Mouse (Mus musculus) layer of hippocampus, adult 18-20 months (tissue): ENCODE results near the gene Hras. TPM values are rescaled to one million over a fixed set of nuclear protein-coding genes. Genes with fewer than 3 reads are reported as not detected.

ENCODE experiments used
- DNase-seq, 2 experiments: peaks; one replicate each; pipeline ENCODE4 v3.0.0; 2022; ENCODE audit warnings: low spot score in 2 of 2
- long read RNA-seq: library from polyadenylated mRNA; stranded (forward); transcript quantifications from one replicate; pipeline ENCODE4 v2.0.0, GENCODE M21; 2021
- total RNA-seq, 2 experiments: library from RNA; stranded (reverse); gene quantifications; 2 replicates each; pipeline ENCODE4 v1.2.3; 2021

Gene Hras
- 100 to 1,000 TPM; 201 TPM for total RNA-seq
- long read RNA-seq, transcript Hras-202 (5 exons, 1,199 nt), result minor isoform, 41 of 115 reads
- long read RNA-seq, transcript Hras-201 (6 exons, 2,828 nt), result major isoform, 52 of 115 reads
- long read RNA-seq, partial matches to known transcripts, result 9 of 115 reads
- long read RNA-seq, other reads (novel, unspliced or antisense), result 8 of 115 reads

DNA sequence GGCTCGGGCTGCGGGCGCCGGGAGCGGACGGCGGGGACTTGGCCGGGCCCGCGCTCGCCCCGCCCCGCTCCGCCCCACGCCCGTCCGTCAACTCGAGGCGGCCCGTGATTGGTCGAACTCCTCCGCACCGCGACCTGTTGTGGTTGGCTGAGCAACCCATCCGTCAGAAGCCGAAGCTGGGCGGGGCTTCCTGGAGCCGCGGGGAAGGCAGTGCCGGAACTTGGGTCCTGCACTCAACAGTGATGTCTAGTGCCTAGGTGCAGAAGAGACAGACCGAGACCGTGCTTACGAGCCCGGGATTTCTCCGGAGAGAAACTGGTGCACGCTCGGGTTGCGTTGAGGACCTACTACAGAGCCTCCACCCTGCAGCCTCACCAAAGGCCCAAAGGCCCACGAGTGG lies at the start of gene Hras, which contains the start of gene Lrrc56:
Gene Hras (minus strand): TSS at position 58 of the 400 bp plus-strand sequence.
Gene Lrrc56 (plus strand): TSS at position 210 of the 400 bp plus-strand sequence.
- peak; percentile 95 to 98 for DNase-seq

- no peak for DNase-seq
These were observed 37.7 kb upstream of the Hras start for GRCm38 (mm10) chr7:141231551-141231950.

DNA sequence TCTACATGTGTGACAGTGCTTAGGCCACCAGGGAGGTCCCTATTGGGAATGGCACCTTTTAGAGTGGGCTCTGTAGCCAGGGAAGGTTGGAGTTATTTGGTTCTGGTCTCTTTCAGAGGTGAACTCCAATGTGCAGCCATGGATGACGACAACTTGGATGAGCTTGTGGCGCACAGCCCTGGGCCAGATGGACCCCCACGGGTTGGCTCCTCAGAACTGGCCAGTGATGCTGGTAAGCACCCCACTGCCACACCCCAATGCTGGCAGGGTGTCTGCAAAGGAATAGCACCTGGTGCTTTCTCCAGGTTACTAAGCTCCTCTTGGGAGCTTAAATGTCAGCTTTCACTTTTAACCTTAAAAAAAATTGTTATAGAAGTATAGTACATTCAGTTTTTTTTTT lies 37.3 kb upstream of the Hras start:
- DNase-seq, result no peak

- no peak for DNase-seq
These were observed 36.8 kb upstream of the Hras start for GRCm38 (mm10) chr7:141230570-141230969.

DNA sequence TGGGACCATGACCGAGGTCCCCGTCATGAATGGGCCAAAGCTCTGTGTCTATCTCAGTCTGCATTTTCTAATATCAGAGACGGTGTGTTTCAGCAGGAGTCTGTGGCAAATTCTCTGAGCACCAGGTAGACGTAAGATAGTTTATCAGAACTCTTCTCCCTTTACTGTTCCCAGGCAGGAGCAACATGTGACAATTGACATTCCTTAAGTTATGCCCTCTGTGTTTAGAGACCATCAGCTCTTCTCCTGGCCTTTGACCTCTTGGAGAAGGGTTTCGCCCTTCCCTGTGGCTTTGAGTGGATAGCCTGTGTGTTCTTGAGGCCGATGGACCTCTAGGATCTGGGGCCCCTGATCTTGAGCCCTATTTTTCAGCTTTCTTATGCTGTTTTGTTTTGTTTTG lies 35.9 kb upstream of the Hras start:
- DNase-seq, result no peak

DNA sequence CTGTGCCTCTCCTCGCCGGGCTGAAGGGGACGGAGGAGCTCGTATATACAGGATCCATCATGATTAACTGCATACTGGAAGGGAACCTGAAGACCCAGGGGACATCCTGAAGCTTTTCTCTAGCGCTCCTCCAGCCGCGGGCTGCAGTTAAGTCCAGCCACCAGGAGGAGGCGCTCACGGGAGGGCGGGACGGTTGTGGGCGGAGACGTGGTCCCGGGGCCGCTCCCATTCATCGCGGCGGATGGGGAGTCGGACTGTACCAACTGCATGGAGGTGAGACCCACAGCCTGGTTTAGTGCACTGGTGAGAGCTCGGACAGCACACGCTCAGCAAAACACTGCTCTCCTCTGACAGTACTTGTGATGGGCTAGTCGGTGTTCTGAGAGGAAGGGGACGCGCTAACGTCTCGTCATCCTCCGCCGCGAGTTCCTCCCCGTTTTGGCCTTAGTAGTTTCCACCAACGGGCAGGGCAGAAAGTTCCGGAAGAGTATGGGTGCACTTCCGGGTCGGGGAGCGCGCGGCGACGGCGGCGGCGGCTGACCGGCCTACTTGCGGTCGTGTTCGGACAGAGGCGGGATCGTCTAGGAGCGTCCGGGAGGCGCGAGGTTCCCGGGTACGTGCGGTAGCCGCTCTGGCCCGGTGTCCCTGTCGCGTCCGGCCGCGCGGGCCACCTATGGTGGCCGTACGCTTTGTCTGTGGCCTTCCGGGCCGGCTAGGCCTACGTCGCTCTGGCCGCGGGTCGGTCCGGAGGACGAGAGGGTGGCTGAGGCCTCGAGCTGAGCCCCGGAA lies 34.7 kb upstream of the Hras start, which contains the start of gene Phrf1:
Gene Phrf1 (plus strand): TSS at position 506 of the 789 bp plus-strand sequence.
- DNase-seq, result peak; percentile 86 to 91

DNA sequence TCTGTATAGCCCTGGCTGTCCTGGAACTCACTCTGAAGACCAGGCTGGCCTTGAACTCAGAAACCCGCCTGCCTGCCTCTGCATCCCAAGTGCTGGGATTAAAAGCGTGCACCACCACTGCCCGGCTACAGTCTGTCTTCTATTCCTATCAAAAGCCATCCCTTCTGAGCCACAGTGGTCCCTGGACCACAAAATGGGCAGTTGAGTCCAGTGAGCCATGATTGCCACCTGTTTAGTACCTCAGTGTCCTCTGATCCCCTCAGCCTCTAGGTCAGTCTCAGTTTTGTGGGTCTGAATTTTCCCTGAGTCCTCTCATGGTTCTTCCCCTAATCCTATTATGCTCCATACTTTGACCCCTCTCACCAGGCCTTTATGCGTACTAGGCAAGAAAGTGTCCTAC lies 34.0 kb upstream of the Hras start:
- no peak for DNase-seq

GRCm38 (mm10) chr7:141226535-141226934 lies 32.7 kb upstream of the Hras start:
- no peak for DNase-seq

GRCm38 (mm10) chr7:141222696-141223215 lies 29.0 kb upstream of the Hras start:
- DNase-seq, result no peak

DNA sequence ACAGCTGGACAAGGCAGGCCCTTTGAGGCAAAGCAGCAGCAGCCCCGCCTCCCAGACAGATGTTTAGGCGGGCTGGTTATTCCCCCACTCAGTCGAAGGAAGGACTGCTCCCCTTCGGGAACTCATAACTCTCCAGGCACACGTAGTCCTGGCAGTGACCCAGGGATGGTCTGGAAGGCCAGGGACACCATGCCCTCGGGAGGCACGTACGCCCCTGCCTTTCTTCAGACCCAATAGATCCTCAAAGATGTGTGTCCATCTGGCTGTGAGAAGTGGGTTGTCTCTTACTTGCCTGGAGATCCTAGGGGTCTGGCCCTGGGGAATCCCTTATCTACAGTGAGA lies 28.3 kb upstream of the Hras start:
- no peak for DNase-seq

- peak; percentile 90 to 94 for DNase-seq
These were observed 27.7 kb upstream of the Hras start for GRCm38 (mm10) chr7:141221249-141222125.

- DNase-seq, result no peak
These were observed 26.6 kb upstream of the Hras start for GRCm38 (mm10) chr7:141220377-141220776.

DNA sequence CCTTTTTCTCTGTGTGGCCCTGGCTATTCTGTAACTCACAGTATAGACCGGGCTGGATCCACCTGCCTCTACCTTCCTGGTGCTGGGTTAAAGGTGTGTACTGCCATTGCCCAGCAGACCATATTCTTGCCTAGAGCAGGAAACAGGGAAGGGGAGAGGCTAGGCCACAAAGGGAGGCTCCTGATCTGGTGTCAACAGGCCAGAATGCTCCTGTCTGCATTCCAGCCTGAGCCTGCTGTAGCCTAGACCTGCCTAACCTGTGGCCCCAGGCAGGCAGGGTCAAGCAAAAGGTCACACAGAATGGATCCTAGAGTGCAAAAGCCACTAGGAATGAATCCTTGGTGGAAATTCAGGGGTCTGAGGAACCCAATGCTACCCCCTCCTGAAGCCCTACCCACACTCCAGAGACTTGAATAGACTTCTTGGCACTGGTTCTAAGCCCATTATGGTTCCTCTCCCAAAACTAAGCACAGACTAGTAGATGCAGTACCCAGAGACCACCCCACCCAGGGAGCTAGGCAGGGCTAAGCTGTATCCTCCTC lies 25.8 kb upstream of the Hras start:
- no peak for DNase-seq

DNA sequence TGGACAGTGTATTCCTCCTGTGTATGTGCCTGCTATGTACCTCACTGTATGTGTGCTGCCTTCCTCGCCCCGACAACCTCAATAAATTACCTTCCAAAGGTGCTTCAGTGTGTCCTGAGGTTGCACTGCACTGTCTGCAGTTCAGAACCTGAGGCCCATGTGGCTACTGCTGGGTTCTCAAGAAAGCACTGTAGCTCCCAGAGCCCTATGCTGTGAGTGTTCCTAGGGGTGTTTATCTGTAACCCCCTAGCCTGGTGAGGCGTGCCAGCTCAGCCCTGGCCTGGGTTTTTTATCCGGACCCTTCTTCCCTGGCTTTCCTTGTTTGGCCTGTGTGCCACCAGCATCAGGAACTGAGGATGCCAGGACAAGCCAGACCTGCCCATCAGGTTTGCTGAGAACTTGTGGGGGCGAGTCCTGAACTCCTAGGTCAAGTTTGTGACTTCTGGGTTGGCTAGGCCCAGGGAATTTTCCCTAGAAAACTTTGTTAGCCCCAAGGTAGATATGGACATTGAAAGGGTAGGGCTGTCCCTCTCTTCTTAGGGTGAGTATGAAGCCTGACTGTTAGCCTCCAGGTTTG lies 24.8 kb upstream of the Hras start:
- no peak for DNase-seq

- no peak for DNase-seq
These were observed 24.3 kb upstream of the Hras start for GRCm38 (mm10) chr7:141218141-141218540.

DNA sequence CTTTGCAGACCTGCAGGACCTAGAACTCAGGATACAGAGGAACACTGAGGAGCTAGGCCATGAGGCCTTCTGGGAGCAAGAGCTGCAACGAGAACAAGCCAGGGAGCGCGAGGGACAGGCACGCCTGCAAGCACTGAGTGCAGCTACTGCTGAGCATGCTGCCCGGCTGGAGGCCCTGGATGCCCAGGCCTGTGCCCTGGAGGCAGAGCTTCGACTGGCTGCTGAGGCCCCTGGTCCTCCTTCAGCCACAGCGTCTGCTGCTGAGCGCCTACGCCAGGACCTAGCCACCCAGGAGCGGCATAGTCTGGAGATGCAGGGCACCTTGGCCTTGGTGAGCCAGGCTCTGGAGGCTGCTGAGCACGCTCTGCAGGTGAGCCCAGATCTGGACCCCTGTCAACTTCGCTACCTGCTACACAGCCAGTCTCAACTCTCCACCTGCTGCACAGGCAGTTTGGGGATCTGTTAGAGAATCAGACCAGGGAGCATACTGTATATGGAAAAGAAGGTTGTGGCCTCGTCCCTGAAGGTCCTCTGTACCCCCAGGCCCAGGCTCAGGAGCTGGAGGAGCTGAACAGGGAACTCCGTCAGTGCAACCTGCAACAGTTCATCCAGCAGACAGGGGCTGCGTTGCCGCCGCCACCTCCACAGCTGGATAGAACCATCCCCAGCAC lies 23.7 kb upstream of the Hras start:
- no peak for DNase-seq

- DNase-seq, result no peak
These were observed 23.1 kb upstream of the Hras start for GRCm38 (mm10) chr7:141216894-141217293.

- no peak for DNase-seq
These were observed 22.3 kb upstream of the Hras start for GRCm38 (mm10) chr7:141215880-141216733.

DNA sequence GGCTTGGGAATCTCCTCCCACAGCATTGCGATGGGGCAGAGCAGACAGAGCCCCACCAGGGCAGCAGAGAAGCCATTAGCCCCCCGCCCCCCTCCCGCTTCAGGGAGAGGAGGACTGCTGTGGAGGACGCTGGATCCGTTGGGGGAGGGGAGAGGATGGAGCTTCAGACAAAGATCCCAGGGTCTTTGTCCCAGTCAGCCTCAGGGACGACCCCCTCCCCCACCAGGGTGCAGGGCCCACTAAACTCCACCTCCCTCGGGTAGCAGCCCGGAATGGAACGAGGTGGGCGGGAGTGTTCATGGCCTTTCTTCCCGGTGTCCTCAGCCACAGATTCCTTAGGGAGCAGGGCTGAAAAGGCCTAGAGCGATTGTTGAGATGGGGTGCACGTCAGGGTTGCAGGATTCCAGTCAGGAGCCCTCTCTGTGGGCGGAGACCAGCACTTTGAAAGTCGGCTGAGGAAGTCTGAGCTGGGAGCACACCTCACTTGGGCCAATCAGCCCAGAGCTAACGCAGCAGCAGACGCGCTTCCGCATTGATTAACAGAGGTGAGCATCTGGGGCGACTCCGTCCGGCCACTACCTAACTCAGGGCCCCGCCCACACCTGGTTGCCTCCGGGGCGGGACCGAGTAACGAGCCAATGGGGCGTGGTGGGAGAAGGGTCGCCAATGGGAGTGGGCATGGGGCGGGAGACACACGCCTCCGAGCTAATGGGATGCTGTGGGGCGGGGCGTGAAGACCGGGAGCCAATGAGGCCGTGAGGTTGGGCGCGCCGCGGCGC lies 21.5 kb upstream of the Hras start, which contains the start of gene Rassf7:
Gene Rassf7 (plus strand): TSS at position 760 of the 779 bp plus-strand sequence.
- peak; percentile 68 to 79 for DNase-seq
